Mouse (Mus musculus): ENCODE results near the gene Spaca4. TPM values are rescaled to one million over a fixed set of nuclear protein-coding genes. Genes with fewer than 3 reads are reported as not detected.

Spaca4 gene
- polyA plus RNA-seq, 1 experiment from 2014 or later = not detected

DNA sequence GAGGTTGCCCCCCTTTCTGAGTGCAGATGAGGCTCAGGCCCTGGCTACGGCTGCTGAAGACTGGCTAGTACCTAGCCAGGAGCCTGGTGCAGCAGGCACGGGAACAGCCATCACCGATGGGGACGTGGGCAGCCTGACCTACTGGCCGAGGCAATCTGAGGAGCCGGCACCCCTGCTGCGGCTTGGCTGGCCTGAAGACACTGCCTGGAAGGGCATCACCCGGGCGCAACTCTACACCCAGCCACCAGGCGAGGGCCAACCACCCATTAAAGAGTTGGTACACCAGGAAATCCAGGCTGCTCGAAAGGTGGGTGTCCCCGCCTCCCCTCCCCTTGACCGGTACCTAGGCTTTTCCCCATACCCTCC lies 3.3 kb downstream of the Spaca4 start:
- Histone ChIP-seq H3K9me3 (ENCODE audit: control insufficient read depth, low read length) (no peaks in the 10 kb centered on the region), H3K4me2 (replicated peaks) (no peak overlapping the region), H3K27ac (no peak overlapping the region), H3K4me1 (replicated peaks; ENCODE audit: control insufficient read depth, insufficient read depth, low read length) (peaks cover 11% of the 10 kb centered on the region), H3K9ac (no peak overlapping the region), H3K4me3 (replicated peaks; ENCODE audit: low read length) (no peak overlapping the region), H3K27me3 (ENCODE audit: control insufficient read depth, insufficient read depth, low read length) (no peaks in the 10 kb centered on the region), H3K36me3 (replicated peaks; ENCODE audit: control insufficient read depth, insufficient read depth) (peaks cover 82% of the 10 kb centered on the region)
- DNase-seq (ENCODE audit: low spot score) (no peak), ATAC-seq (ENCODE audit: low FRiP score) (no peak)
- 82% methylated on average over 13 of the region's 13 CpGs for WGBS

- Histone ChIP-seq H3K9me3 (ENCODE audit: control insufficient read depth, low read length) (no peaks in the 10 kb centered on the region), H3K36me3 (replicated peaks; ENCODE audit: control insufficient read depth, insufficient read depth) (peaks cover 77% of the 10 kb centered on the region), H3K27me3 (ENCODE audit: control insufficient read depth, insufficient read depth, low read length) (no peaks in the 10 kb centered on the region), H3K4me2 (replicated peaks) (no peak overlapping the region), H3K4me3 (replicated peaks; ENCODE audit: low read length) (no peak overlapping the region), H3K27ac (no peak overlapping the region), H3K9ac (no peak overlapping the region), H3K4me1 (replicated peaks; ENCODE audit: control insufficient read depth, insufficient read depth, low read length) (peaks cover 16% of the 10 kb centered on the region)
- 60% methylated on average over 13 of the region's 13 CpGs for WGBS
- ATAC-seq (ENCODE audit: low FRiP score) = no peak
- DNase-seq (ENCODE audit: low spot score) = no peak
Measured at GRCm38 (mm10) chr7:45721642-45722347, 3.8 kb downstream of the Spaca4 start.

DNA sequence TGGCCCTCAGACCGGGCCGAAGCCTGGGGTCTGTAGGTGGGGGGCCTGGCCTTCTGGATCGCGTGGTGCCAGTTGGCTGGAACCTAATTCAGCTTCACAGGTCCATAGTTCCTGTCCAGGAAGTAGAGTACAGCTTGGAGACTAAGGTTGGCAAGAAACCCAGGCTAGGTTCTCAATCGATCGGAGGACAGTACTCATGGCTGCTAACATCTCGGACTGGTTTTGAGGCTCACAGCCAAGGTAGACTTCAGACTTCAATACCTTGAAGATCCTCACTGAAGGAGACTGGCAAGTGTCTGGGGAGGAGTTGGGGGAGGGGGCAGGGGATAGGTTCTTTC lies 4.4 kb downstream of the Spaca4 start:
- H3K4me2 ChIP-seq (replicated peaks) = no peak overlapping the region
- H3K36me3 ChIP-seq (replicated peaks; ENCODE audit: control insufficient read depth, insufficient read depth) = peaks cover 71% of the 10 kb centered on the region
- no peak overlapping the region for H3K27ac ChIP-seq
- no peak overlapping the region for H3K4me3 ChIP-seq (replicated peaks; ENCODE audit: low read length)
- DNase-seq (ENCODE audit: low spot score) (no peak), ATAC-seq (ENCODE audit: low FRiP score) (no peak)
- H3K9me3 ChIP-seq (ENCODE audit: control insufficient read depth, low read length) = no peaks in the 10 kb centered on the region
- peaks cover 22% of the 10 kb centered on the region for H3K4me1 ChIP-seq (replicated peaks; ENCODE audit: control insufficient read depth, insufficient read depth, low read length)
- no peak overlapping the region for H3K9ac ChIP-seq
- WGBS = 84% methylated on average over 7 of the region's 7 CpGs
- no peaks in the 10 kb centered on the region for H3K27me3 ChIP-seq (ENCODE audit: control insufficient read depth, insufficient read depth, low read length)

DNA sequence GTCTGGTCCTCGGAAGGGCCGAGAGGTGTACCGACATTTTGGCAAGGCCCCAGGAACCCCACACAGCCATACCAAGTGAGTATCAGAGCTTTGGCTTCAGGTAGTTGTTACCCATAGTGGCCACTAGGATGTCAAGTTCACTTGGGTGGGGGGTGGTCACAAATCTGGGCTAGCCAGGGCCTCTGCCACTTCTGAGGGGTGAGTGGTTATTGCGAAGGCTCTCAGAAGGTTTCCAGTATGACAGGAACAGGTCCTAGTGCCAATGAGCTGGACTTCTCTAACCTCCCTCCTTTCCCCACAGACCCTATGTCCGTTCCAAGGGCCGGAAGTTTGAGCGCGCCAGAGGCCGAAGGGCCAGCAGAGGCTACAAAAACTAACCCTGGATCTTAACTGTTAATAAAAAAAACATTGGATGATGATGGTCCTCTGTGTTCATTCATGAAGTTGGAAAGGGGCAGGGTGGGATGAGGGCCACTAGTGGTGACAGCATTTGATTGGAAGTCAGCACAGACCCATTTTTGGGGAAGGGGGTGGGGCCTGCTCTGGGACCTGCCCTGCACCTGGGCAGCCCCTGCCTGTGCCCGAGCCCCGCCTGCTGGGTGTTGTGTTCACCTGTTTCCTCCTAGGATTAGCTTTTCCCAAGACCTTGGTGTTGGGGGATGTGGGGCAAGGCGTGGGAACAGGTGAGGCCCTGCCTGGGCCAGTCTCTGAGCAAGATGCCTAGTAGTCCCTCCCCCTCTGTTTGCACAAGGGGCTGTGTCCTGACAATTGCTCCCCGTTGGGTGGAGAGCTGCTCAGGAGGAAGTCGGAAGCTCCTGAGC lies 5.0 kb downstream of the Spaca4 start, which contains the start of gene Fam83e:
Gene Fam83e (plus strand): TSS at position 800 of the 821 bp plus-strand sequence.
- H3K9me3 ChIP-seq (ENCODE audit: control insufficient read depth, low read length) = no peaks in the 10 kb centered on the region
- no peak for ATAC-seq (ENCODE audit: low FRiP score)
- no peaks in the 10 kb centered on the region for H3K27me3 ChIP-seq (ENCODE audit: control insufficient read depth, insufficient read depth, low read length)
- no peak within 1 kb of the TSS for H3K4me3 ChIP-seq (replicated peaks; ENCODE audit: low read length)
- no peak within 1 kb of the TSS for H3K27ac ChIP-seq
- no peak within 1 kb of the TSS for H3K4me2 ChIP-seq (replicated peaks)
- no peak within 1 kb of the TSS for H3K9ac ChIP-seq
- WGBS = 84% methylated on average over 14 of the region's 14 CpGs
- H3K4me1 ChIP-seq (replicated peaks; ENCODE audit: control insufficient read depth, insufficient read depth, low read length) = peaks cover 28% of the 10 kb centered on the region
- DNase-seq (ENCODE audit: low spot score) = no peak
- peaks cover 65% of the 10 kb centered on the region for H3K36me3 ChIP-seq (replicated peaks; ENCODE audit: control insufficient read depth, insufficient read depth)

- Histone ChIP-seq H3K4me3 (replicated peaks; ENCODE audit: low read length) (no peak overlapping the region), H3K9ac (peak overlapping the region; percentile 88; the same call in 1 of the 2 replicates), H3K36me3 (replicated peaks; ENCODE audit: control insufficient read depth, insufficient read depth) (peaks cover 58% of the 10 kb centered on the region), H3K27me3 (ENCODE audit: control insufficient read depth, insufficient read depth, low read length) (no peaks in the 10 kb centered on the region), H3K27ac (no peak overlapping the region), H3K9me3 (ENCODE audit: control insufficient read depth, low read length) (no peaks in the 10 kb centered on the region), H3K4me2 (replicated peaks) (peak overlapping the region; percentile 91; the same call in 1 of the 2 replicates), H3K4me1 (replicated peaks; ENCODE audit: control insufficient read depth, insufficient read depth, low read length) (peaks cover 31% of the 10 kb centered on the region)
- DNase-seq (ENCODE audit: low spot score) = no peak
- no peak for ATAC-seq (ENCODE audit: low FRiP score)
- WGBS = 91% methylated on average over 15 of the region's 16 CpGs
Measured at GRCm38 (mm10) chr7:45719738-45720412, 5.7 kb downstream of the Spaca4 start.

- H3K4me3 ChIP-seq (replicated peaks; ENCODE audit: low read length) = peak overlapping the region; percentile 75
- 87% methylated on average over 10 of the region's 10 CpGs for WGBS
- H3K27ac ChIP-seq = no peak overlapping the region
- H3K36me3 ChIP-seq (replicated peaks; ENCODE audit: control insufficient read depth, insufficient read depth) = peaks cover 52% of the 10 kb centered on the region
- H3K9me3 ChIP-seq (ENCODE audit: control insufficient read depth, low read length) = no peaks in the 10 kb centered on the region
- DNase-seq (ENCODE audit: low spot score) (no peak), ATAC-seq (ENCODE audit: low FRiP score) (no peak)
- no peaks in the 10 kb centered on the region for H3K27me3 ChIP-seq (ENCODE audit: control insufficient read depth, insufficient read depth, low read length)
- peak overlapping the region; percentile 91 for H3K4me2 ChIP-seq (replicated peaks)
- H3K9ac ChIP-seq = peak overlapping the region; percentile 88
- H3K4me1 ChIP-seq (replicated peaks; ENCODE audit: control insufficient read depth, insufficient read depth, low read length) = peaks cover 36% of the 10 kb centered on the region
Measured at GRCm38 (mm10) chr7:45719180-45719579, 6.4 kb downstream of the Spaca4 start.

DNA sequence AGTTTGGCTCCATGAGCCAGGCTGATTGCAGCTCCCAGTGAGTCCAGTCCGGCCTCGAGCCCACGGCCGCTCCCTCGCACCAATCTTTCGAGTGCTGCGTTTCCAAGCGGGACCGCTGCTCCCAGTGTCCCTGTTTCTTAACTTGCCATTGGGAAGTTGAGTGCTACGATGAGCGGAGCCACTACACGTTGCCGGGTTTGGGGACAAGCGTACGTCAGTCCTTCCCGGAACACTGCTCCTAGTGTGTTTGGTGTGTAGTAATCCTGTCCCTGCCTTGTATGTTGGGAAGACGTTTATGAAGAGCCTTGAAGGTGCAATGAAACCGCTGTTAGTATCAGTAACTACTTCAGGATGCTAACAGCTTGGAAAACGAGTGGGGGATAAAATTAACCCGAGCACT lies 7.3 kb downstream of the Spaca4 start:
- Histone ChIP-seq H3K9me3 (ENCODE audit: control insufficient read depth, low read length) (no peaks in the 10 kb centered on the region), H3K27ac (peak overlapping the region; percentile 93), H3K4me2 (replicated peaks) (peak overlapping the region; percentile 91), H3K27me3 (ENCODE audit: control insufficient read depth, insufficient read depth, low read length) (no peaks in the 10 kb centered on the region), H3K4me3 (replicated peaks; ENCODE audit: low read length) (peak overlapping the region; percentile 75), H3K9ac (peak overlapping the region; percentile 88), H3K36me3 (replicated peaks; ENCODE audit: control insufficient read depth, insufficient read depth) (peaks cover 45% of the 10 kb centered on the region), H3K4me1 (replicated peaks; ENCODE audit: control insufficient read depth, insufficient read depth, low read length) (peaks cover 38% of the 10 kb centered on the region)
- ATAC-seq (ENCODE audit: low FRiP score) = no peak
- no peak for DNase-seq (ENCODE audit: low spot score)
- under 1% methylated on average over 20 of the region's 20 CpGs for WGBS

DNA sequence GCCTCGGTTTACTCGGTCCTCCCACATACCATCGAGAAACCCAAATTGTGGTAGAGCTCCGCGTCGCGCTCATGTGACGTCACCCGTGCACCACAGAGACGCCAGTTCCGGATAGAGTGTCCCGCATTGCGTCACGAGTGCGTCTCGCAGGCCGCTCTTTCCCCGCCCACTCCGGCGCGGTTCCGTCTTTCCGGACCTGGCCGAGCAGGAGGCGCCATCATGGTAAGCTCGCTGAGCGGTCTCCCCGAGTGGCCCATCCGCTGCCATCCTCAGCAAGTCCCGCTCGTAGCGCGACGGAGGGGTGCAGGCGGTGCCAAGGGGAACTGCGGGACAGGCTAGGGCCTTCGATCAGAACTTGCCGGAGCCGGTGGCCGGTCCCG lies 7.7 kb downstream of the Spaca4 start, which contains the start of gene Sphk2:
Gene Sphk2 (minus strand): TSS at position 85 of the 380 bp plus-strand sequence.
- Histone ChIP-seq H3K4me1 (replicated peaks; ENCODE audit: control insufficient read depth, insufficient read depth, low read length) (peaks cover 38% of the 10 kb centered on the region), H3K4me2 (replicated peaks) (peak within 1 kb of the TSS; percentile 91), H3K9me3 (ENCODE audit: control insufficient read depth, low read length) (no peaks in the 10 kb centered on the region), H3K9ac (peak within 1 kb of the TSS; percentile 88), H3K27me3 (ENCODE audit: control insufficient read depth, insufficient read depth, low read length) (no peaks in the 10 kb centered on the region), H3K27ac (peak within 1 kb of the TSS; percentile 93), H3K4me3 (replicated peaks; ENCODE audit: low read length) (peak within 1 kb of the TSS; percentile 75), H3K36me3 (replicated peaks; ENCODE audit: control insufficient read depth, insufficient read depth) (peaks cover 45% of the 10 kb centered on the region)
- under 1% methylated on average over 37 of the region's 41 CpGs for WGBS
- DNase-seq (ENCODE audit: low spot score) (peak; percentile 100), ATAC-seq (ENCODE audit: low FRiP score) (peak; percentile 79)
